Mouse (Mus musculus) MEL (cell line): ENCODE data around the gene Gm17545. TPM values are rescaled to one million over a fixed set of nuclear protein-coding genes. Genes with fewer than 3 reads are reported as not detected.

ENCODE experiments used
- DNase-seq: peaks from one replicate; pipeline ENCODE4 v3.0.0; 2011; ENCODE audit warnings: low read depth, low spot score
- H3K27ac ChIP-seq: 2 replicates; pipeline ENCODE4 v1.5.1; 2012; ENCODE audit warnings: low read depth, mild to moderate bottlenecking, control low read depth, low read length, moderate library complexity; ENCODE audit not compliant: control insufficient read depth
- H3K27me3 ChIP-seq, 2 experiments: fragments of 150-350 bp in 1 of 2; sonication (generic) in 1 of 2; 2 replicates each; pipeline ENCODE4 v1.6.1; 2012; ENCODE audit warnings: low read length in 2 of 2, mild to moderate bottlenecking in 2 of 2, improper control_type of control experiment in 1 of 2, moderate library complexity in 1 of 2; ENCODE audit not compliant: insufficient read depth in 2 of 2, control insufficient read depth in 1 of 2
- H3K36me3 ChIP-seq, 2 experiments: 2 replicates each; pipeline ENCODE4 v1.6.1; 2012 to 2014; ENCODE audit warnings: low read length in 2 of 2, improper control_type of control experiment in 1 of 2, inconsistent platforms in 1 of 2, mild to moderate bottlenecking in 1 of 2; ENCODE audit not compliant: insufficient read depth in 2 of 2, control insufficient read depth in 1 of 2
- H3K4me1 ChIP-seq, 2 experiments: fragments of 150-350 bp in 1 of 2; sonication (generic) in 1 of 2; 2 replicates each; pipeline ENCODE4 v1.6.1; 2012; ENCODE audit warnings: low read length in 2 of 2, improper control_type of control experiment in 1 of 2, mild to moderate bottlenecking in 1 of 2; ENCODE audit not compliant: insufficient read depth in 2 of 2, control insufficient read depth in 1 of 2
- H3K4me3 ChIP-seq, 2 experiments: fragments of 150-350 bp in 1 of 2; sonication (generic) in 1 of 2; 2 replicates each; pipeline ENCODE4 v1.5.1; 2012; ENCODE audit warnings: low read depth in 2 of 2, low read length in 2 of 2, mild to moderate bottlenecking in 2 of 2, moderate library complexity in 2 of 2, control low read depth in 1 of 2, improper control_type of control experiment in 1 of 2; ENCODE audit not compliant: control insufficient read depth in 1 of 2, insufficient read depth in 1 of 2
- H3K79me2 ChIP-seq: 2 replicates; pipeline ENCODE4 v1.6.1; 2012; ENCODE audit warnings: mild to moderate bottlenecking, low read length, moderate library complexity; ENCODE audit not compliant: control insufficient read depth, poor library complexity, insufficient read depth
- H3K9ac ChIP-seq: 2 replicates; pipeline ENCODE4 v1.6.1; 2012; ENCODE audit warnings: low read depth, mild to moderate bottlenecking, control low read depth, low read length, moderate library complexity; ENCODE audit not compliant: control insufficient read depth, poor library complexity, severe bottlenecking
- H3K9me3 ChIP-seq: fragments of 150-350 bp; sonication (generic); replicated peaks from 2 replicates; pipeline ENCODE4 v1.6.1; 2012; ENCODE audit warnings: mild to moderate bottlenecking, low read length, improper control_type of control experiment, moderate library complexity; ENCODE audit not compliant: insufficient read depth
- BHLHE40 ChIP-seq: IDR thresholded peaks from 2 replicates; pipeline ENCODE4 v1.6.1; 2012; ENCODE audit warnings: low read depth, mild to moderate bottlenecking, inconsistent platforms, low read length, improper control_type of control experiment, borderline replicate concordance
- CHD1 ChIP-seq: IDR thresholded peaks from 2 replicates; pipeline ENCODE4 v1.6.1; 2012; ENCODE audit warnings: low read depth, mild to moderate bottlenecking, inconsistent platforms, low read length, improper control_type of control experiment
- CHD2 ChIP-seq: IDR thresholded peaks from 2 replicates; pipeline ENCODE4 v1.6.1; 2011; ENCODE audit warnings: low read length, improper control_type of control experiment
- E2F4 ChIP-seq: IDR thresholded peaks from 2 replicates; pipeline ENCODE4 v1.6.1; 2011; ENCODE audit warnings: low read depth, low read length, improper control_type of control experiment, borderline replicate concordance
- ELF1 ChIP-seq: IDR thresholded peaks from 2 replicates; pipeline ENCODE4 v1.6.1; 2014; ENCODE audit warnings: low read depth, mild to moderate bottlenecking, inconsistent platforms, low read length, improper control_type of control experiment, moderate library complexity
- ETS1 ChIP-seq: IDR thresholded peaks from 2 replicates; pipeline ENCODE4 v1.6.1; 2012; ENCODE audit warnings: low read depth, mild to moderate bottlenecking, inconsistent platforms, low read length, improper control_type of control experiment, moderate library complexity
- GABPA ChIP-seq: IDR thresholded peaks from 2 replicates; pipeline ENCODE4 v1.6.1; 2012; ENCODE audit warnings: low read depth, mild to moderate bottlenecking, inconsistent platforms, low read length, improper control_type of control experiment, moderate library complexity
- GATA1 ChIP-seq: IDR thresholded peaks from 2 replicates; pipeline ENCODE4 v1.6.1; 2011; ENCODE audit warnings: low read depth, low read length, improper control_type of control experiment
- HCFC1 ChIP-seq: IDR thresholded peaks from 2 replicates; pipeline ENCODE4 v1.6.1; 2012; ENCODE audit warnings: low read depth, mild to moderate bottlenecking, inconsistent platforms, low read length, improper control_type of control experiment, moderate library complexity
- KAT2A ChIP-seq: conservative IDR thresholded peaks from 2 replicates; pipeline ENCODE4 v1.6.1; 2012; ENCODE audit warnings: low read depth, low read length, improper control_type of control experiment, inconsistent platforms
- MAFK ChIP-seq: IDR thresholded peaks from 2 replicates; pipeline ENCODE4 v1.6.1; 2011; ENCODE audit warnings: low read depth, mild to moderate bottlenecking, low read length, improper control_type of control experiment, borderline replicate concordance
- MAX ChIP-seq: IDR thresholded peaks from 2 replicates; pipeline ENCODE4 v1.6.1; 2011; ENCODE audit warnings: low read length, improper control_type of control experiment
- MAZ ChIP-seq: IDR thresholded peaks from 2 replicates; pipeline ENCODE4 v1.6.1; 2012; ENCODE audit warnings: low read depth, mild to moderate bottlenecking, inconsistent platforms, low read length, improper control_type of control experiment
- MEF2A ChIP-seq: IDR thresholded peaks from 2 replicates; pipeline ENCODE4 v1.6.1; 2014; ENCODE audit warnings: low read depth, mild to moderate bottlenecking, inconsistent platforms, low read length, improper control_type of control experiment; ENCODE audit not compliant: poor library complexity, insufficient replicate concordance, severe bottlenecking; ENCODE audit errors: extremely low read depth
- MXI1 ChIP-seq: IDR thresholded peaks from 2 replicates; pipeline ENCODE4 v1.6.1; 2011; ENCODE audit warnings: mild to moderate bottlenecking, low read depth, low read length, improper control_type of control experiment
- MYB ChIP-seq: IDR thresholded peaks from 2 replicates; pipeline ENCODE4 v1.6.1; 2011; ENCODE audit warnings: mild to moderate bottlenecking, low read depth, low read length, improper control_type of control experiment
- MYC ChIP-seq: IDR thresholded peaks from 2 replicates; pipeline ENCODE4 v1.6.1; 2011; ENCODE audit warnings: low read depth, mild to moderate bottlenecking, low read length, improper control_type of control experiment, moderate library complexity
- NELFE ChIP-seq: IDR thresholded peaks from 2 replicates; pipeline ENCODE4 v1.6.1; 2011; ENCODE audit warnings: low read depth, low read length, improper control_type of control experiment
- NRF1 ChIP-seq: IDR thresholded peaks from 2 replicates; pipeline ENCODE4 v1.6.1; 2014; ENCODE audit warnings: low read depth, mild to moderate bottlenecking, inconsistent platforms, low read length, improper control_type of control experiment, moderate library complexity; ENCODE audit not compliant: poor library complexity, insufficient read depth, severe bottlenecking
- POLR2A ChIP-seq, 2 experiments: IDR thresholded peaks; 2 replicates each; pipeline ENCODE4 v1.6.1; 2011 to 2012; ENCODE audit warnings: low read length in 2 of 2, mild to moderate bottlenecking in 2 of 2, control low read depth in 1 of 2, improper control_type of control experiment in 1 of 2, low read depth in 1 of 2, moderate library complexity in 1 of 2; ENCODE audit not compliant: control insufficient read depth in 1 of 2, insufficient read depth in 1 of 2, poor library complexity in 1 of 2
- POLR2AphosphoS2 ChIP-seq: IDR thresholded peaks from 2 replicates; pipeline ENCODE4 v1.6.1; 2011; ENCODE audit warnings: low read length, improper control_type of control experiment
- POLR2AphosphoS5 ChIP-seq: IDR thresholded peaks from 2 replicates; pipeline ENCODE4 v1.6.1; 2012; ENCODE audit warnings: low read depth, borderline replicate concordance, mild to moderate bottlenecking, inconsistent platforms, low read length, moderate library complexity, mixed read lengths
- RAD21 ChIP-seq: IDR thresholded peaks from 2 replicates; pipeline ENCODE4 v1.6.1; 2011; ENCODE audit warnings: mild to moderate bottlenecking, low read depth, low read length, improper control_type of control experiment
- SIN3A ChIP-seq: IDR thresholded peaks from 2 replicates; pipeline ENCODE4 v1.6.1; 2012; ENCODE audit warnings: low read length, improper control_type of control experiment, inconsistent platforms
- TBP ChIP-seq: IDR thresholded peaks from 2 replicates; pipeline ENCODE4 v1.8.0; 2011; ENCODE audit warnings: low read depth, low read length, improper control_type of control experiment
- TCF12 ChIP-seq: IDR thresholded peaks from 2 replicates; pipeline ENCODE4 v1.6.1; 2014; ENCODE audit warnings: low read depth, mild to moderate bottlenecking, inconsistent platforms, low read length, improper control_type of control experiment, moderate library complexity
- USF1 ChIP-seq: IDR thresholded peaks from 2 replicates; pipeline ENCODE4 v1.6.1; 2014; ENCODE audit warnings: low read depth, mild to moderate bottlenecking, inconsistent platforms, low read length, improper control_type of control experiment, moderate library complexity
- USF2 ChIP-seq, 2 experiments: IDR thresholded peaks; 2 replicates each; pipeline ENCODE4 v1.6.1; 2011 to 2012; ENCODE audit warnings: improper control_type of control experiment in 2 of 2, low read length in 2 of 2, borderline replicate concordance in 1 of 2, inconsistent platforms in 1 of 2, low read depth in 1 of 2, mild to moderate bottlenecking in 1 of 2; ENCODE audit not compliant: insufficient read depth in 1 of 2
- ZC3H11A ChIP-seq: IDR thresholded peaks from 2 replicates; pipeline ENCODE4 v1.6.1; 2012; ENCODE audit warnings: low read depth, mild to moderate bottlenecking, inconsistent platforms, low read length, improper control_type of control experiment
- ZMIZ1 ChIP-seq: IDR thresholded peaks from 2 replicates; pipeline ENCODE4 v1.6.1; 2012; ENCODE audit warnings: low read depth, mild to moderate bottlenecking, inconsistent platforms, low read length, improper control_type of control experiment, moderate library complexity
- ZNF384 ChIP-seq: IDR thresholded peaks from 2 replicates; pipeline ENCODE4 v1.6.1; 2012; ENCODE audit warnings: low read depth, mild to moderate bottlenecking, inconsistent platforms, low read length, improper control_type of control experiment
- polyA plus RNA-seq, 2 experiments: library from polyadenylated mRNA; stranded (reverse) in 1 of 2; unstranded in 1 of 2; fragments of >175 nt in 1 of 2; fragments of >200 nt in 1 of 2; gene quantifications; 2 replicates each; pipeline versions ENCODE4 v1.2.1 to v1.2.4; 2012; ENCODE audit warnings: low replicate concordance in 2 of 2, low read depth in 1 of 2; ENCODE audit not compliant: insufficient read length in 2 of 2, insufficient read depth in 1 of 2, missing spikeins in 1 of 2
- total RNA-seq: library from RNA; depleted of rRNA; stranded (reverse); fragments of 300-350 nt; gene quantifications from 2 replicates; pipeline ENCODE4 v1.2.3, GENCODE M21; 2012

The Gm17545 gene
- total and polyA plus RNA-seq, 3 experiments: not detected

DNA sequence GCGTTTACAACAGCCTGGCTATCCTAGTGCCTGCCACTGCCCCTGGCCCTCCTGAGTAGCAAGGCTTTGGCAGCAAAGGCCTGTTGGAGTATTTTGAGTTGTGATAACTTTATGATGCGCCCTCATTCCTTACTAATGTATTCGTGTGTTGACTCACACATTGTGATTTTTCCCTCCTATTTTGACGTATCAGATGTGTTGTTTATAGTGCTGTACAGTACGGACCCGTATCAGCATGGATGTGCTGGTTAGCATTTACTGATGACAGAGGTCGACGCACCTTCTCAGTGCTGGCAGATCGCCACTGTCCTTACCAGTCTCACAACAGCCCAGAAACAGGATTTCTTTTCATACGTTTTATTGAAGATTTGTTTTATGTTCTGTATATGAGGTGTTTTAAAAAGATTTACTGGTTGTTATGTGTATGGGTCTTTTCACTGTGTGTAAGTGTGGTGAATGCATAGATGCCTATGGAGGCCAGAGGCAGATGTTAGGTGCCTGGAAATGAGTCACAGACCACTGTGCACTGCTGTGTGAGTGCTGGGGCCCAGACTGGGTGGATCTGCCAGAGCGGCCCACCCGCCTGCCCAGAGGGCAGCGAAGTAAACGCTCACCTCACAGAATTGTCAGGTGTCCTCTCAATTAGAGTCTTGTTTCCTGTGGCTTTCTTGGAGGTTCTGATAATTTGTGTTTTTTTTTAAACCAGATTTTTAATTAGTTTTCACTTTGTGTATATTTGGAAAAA is 25.3 kb upstream of the Gm17545 start (continued):
- peak; percentile 45 for TF ChIP-seq ETS1
- peak; percentile 58; the same call in 1 of the 2 replicates for TF ChIP-seq TBP
- TF ChIP-seq USF1: no peak

DNA sequence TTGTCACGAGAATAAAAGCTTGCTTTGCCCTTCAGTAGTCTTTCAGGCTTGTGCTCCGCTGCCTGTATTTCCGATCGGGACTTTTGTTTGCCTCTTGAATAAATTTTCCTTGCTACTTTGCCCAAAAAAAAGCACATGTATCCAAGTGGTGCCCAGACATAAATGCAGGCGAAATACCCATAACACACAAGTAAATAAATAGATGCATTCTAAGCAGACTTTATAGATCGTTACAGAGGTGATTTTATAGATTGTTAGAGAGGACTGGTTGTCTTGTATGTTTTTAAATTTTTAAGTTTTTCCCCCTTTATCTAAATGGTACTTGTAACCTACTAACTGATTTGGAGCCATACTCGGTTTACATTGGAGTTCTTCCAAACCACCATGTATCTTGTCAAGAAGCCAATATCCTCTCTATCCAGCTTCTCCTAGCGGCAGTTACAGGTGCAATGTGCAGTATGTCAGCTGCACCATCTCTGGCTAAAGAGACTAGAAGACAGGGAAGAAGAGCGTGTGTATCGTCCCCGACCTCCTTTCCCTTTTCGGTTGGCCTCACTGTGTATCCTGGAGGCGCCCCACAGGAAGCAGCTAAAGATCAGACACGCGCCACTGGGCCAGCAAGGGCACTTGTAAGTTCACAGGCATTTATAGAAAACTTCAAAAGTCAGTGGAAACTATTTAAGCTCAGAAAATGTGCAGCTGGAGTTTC is 24.4 kb upstream of the Gm17545 start:
- no peaks in the 10 kb centered on the region for H3K9me3 ChIP-seq
- H3K4me3 ChIP-seq: peak overlapping the region; percentile 38 to 45
- H3K27me3 ChIP-seq: no peaks in the 10 kb centered on the region
- peak; percentile 99 for DNase-seq
- H3K79me2 ChIP-seq: no peaks in the 10 kb centered on the region
- H3K9ac ChIP-seq: peak overlapping the region; percentile 42
- H3K4me1 ChIP-seq: peaks cover 26 to 27% of the 10 kb centered on the region in 2 experiments
- peak overlapping the region; percentile 80 for H3K27ac ChIP-seq
- H3K36me3 ChIP-seq: peaks cover 0 to 30% of the 10 kb centered on the region in 2 experiments; a peak in 2 of 4 replicates
- TF ChIP-seq E2F4 (0 out of 2 replicates have a peak, but pooled peaks have one; percentile 39), MAZ (peak; percentile 88), HCFC1 (peak; percentile 71), ELF1 (peak; percentile 62; the same call in 1 of the 2 replicates), KAT2A (peak; percentile 42), MYC (peak; percentile 97), BHLHE40 (peak; percentile 89), POLR2AphosphoS5 (peak; percentile 66; the same call in 1 of the 2 replicates), POLR2A (IDR thresholded peaks at IDR 0.05; ENCODE audit: control insufficient read depth in 1 of 2, insufficient read depth in 1 of 2, low read depth in 1 of 2, low read length in 2 of 2, poor library complexity in 1 of 2) (peak in 1 of 2 experiments; percentile 42; a peak in 1 of 4 replicates), MXI1 (peak; percentile 97), ETS1 (peak; percentile 100), NRF1 (no peak), ZC3H11A (no peak; the same call in 1 of the 2 replicates), NELFE (peak; percentile 29; the same call in 1 of the 2 replicates), POLR2AphosphoS2 (peak; percentile 97; the same call in 1 of the 2 replicates), RAD21 (no peak; the same call in 1 of the 2 replicates), ZMIZ1 (peak; percentile 75; the same call in 1 of the 2 replicates), USF2 (IDR thresholded peaks at IDR 0.05; ENCODE audit: borderline replicate concordance in 1 of 2, insufficient read depth in 1 of 2, low read depth in 1 of 2, low read length in 2 of 2) (no peak; a peak in 1 of 4 replicates), USF1 (no peak), GABPA (0 out of 2 replicates have a peak, but pooled peaks have one; percentile 61), TCF12 (peak; percentile 99), MAX (peak; percentile 81), MEF2A (peak; percentile 89; the same call in 1 of the 2 replicates), CHD1 (peak; percentile 96; the same call in 1 of the 2 replicates), MYB (peak; percentile 96), GATA1 (peak; percentile 99), CHD2 (peak; percentile 12; the same call in 1 of the 2 replicates), ZNF384 (peak; percentile 63; the same call in 1 of the 2 replicates), MAFK (peak; percentile 96), SIN3A (peak; percentile 99)
